Mouse (Mus musculus) kidney, embryonic 16.5 days (tissue): ENCODE results near the gene Begain. TPM values are rescaled to one million over a fixed set of nuclear protein-coding genes. Genes with fewer than 3 reads are reported as not detected.

Experiments
- ATAC-seq: fragments of 200-750 bp; cut with Nextera tagmentation; 2 replicates; pipeline ENCODE4 v1.8.0; 2017; ENCODE audit warnings: moderate TSS enrichment; ENCODE audit not compliant: low FRiP score, low TSS enrichment
- H3K27ac ChIP-seq: fragments of 300-500 bp; sonication (generic); 2 replicates; pipeline ENCODE4 v1.5.1; 2014; ENCODE audit warnings: low read length
- H3K27me3 ChIP-seq: fragments of 300-500 bp; sonication (generic); 2 replicates; pipeline ENCODE4 v1.6.1; 2014; ENCODE audit warnings: low read length, control low read depth, mixed read lengths; ENCODE audit not compliant: insufficient read depth
- H3K36me3 ChIP-seq: fragments of 300-500 bp; sonication (generic); 2 replicates; pipeline ENCODE4 v1.6.1; 2014; ENCODE audit warnings: low read length, control low read depth, mixed read lengths; ENCODE audit not compliant: insufficient read depth
- H3K4me1 ChIP-seq: fragments of 300-500 bp; sonication (generic); 2 replicates; pipeline ENCODE4 v1.6.1; 2014; ENCODE audit warnings: low read length, control low read depth, mixed read lengths; ENCODE audit not compliant: insufficient read depth
- H3K4me2 ChIP-seq: fragments of 300-500 bp; sonication (generic); replicated peaks from 2 replicates; pipeline ENCODE4 v1.6.1; 2014; ENCODE audit warnings: low read depth, low read length
- H3K4me3 ChIP-seq: fragments of 300-500 bp; sonication (generic); 2 replicates; pipeline ENCODE4 v1.5.1; 2014; ENCODE audit warnings: mild to moderate bottlenecking, low read length
- H3K9ac ChIP-seq: fragments of 300-500 bp; sonication (generic); replicated peaks from 2 replicates; pipeline ENCODE4 v1.6.1; 2014; ENCODE audit warnings: low read length
- H3K9me3 ChIP-seq: fragments of 300-500 bp; sonication (generic); 2 replicates; pipeline ENCODE4 v1.6.1; 2016; ENCODE audit warnings: low read length, control low read depth
- WGBS: fragments of 180-500 bp; shearing (Covaris S2); extraction: QIAGEN DNeasy Blood & Tissue Kit; methylation state at CpG from one replicate; pipeline ENCODE4 v1.1.7; 2014; 5-methylcytosine and 5-hydroxymethylcytosine counted together
- polyA plus RNA-seq: library from polyadenylated mRNA; unstranded; fragments of >200 nt; fragmentation: Nextera tagmentation; extraction: Ambion mirVana; gene quantifications from 2 replicates; pipeline ENCODE4 v1.2.1, GENCODE M21; 2015

The Begain gene
- polyA plus RNA-seq, 1 experiment from 2014 or later = 3.7 TPM

DNA sequence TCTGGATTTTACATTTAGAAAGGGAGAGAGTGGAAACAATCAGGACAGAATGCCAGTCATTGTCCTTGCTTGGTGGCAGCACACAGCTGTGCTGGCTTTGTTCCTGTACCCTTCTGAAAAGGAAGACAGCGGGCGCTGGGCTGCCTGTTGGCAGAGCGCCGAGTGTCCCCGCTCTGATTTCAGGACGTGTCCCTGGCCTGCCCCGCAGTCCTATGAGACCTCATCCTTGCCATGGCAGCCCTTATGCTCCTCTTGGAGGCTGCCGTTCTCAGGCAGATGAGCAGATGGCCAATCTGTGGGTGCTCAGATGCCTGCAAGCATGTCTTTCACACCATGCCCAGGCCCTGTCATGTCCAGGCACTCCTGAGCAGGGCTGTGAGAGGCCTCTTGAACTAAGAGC is 17.7 kb upstream of the Begain start:
- H3K27me3 ChIP-seq = no peaks in the 10 kb centered on the region
- H3K9ac ChIP-seq = no peak overlapping the region

DNA sequence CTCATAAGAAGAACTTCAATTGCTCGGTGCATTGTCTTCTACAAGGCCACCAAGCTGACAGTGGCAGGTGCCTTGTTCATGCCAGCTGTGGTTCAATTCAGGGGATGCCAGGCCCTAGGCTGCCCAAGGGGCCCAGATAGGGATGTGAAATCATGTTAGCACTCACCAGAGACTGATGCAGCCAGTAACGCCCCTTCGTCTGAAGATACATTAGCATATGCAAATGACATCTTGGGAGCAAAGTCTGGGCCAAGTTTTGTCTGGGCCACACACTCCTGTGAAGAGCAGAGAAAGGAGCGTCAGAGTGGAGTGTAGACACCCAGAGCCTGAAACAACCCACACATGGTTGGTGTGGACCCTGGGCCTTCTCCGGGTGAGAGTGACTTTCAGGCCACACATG is 17.0 kb upstream of the Begain start:
- H3K4me1 ChIP-seq = no peaks in the 10 kb centered on the region
- no peak overlapping the region for H3K9ac ChIP-seq
- H3K27ac ChIP-seq = no peak overlapping the region
- H3K4me3 ChIP-seq = no peak overlapping the region
- no peaks in the 10 kb centered on the region for H3K9me3 ChIP-seq
- ATAC-seq = no peak
- H3K27me3 ChIP-seq = no peaks in the 10 kb centered on the region
- H3K36me3 ChIP-seq = no peaks in the 10 kb centered on the region
- no peak overlapping the region for H3K4me2 ChIP-seq
- 83% methylated on average over 5 of the region's 5 CpGs for WGBS

More for the DNA sequence above, 17.7 kb upstream of the Begain start:
- Histone ChIP-seq H3K9me3 (no peaks in the 10 kb centered on the region), H3K36me3 (no peaks in the 10 kb centered on the region), H3K4me2 (no peak overlapping the region), H3K27ac (no peak overlapping the region), H3K4me1 (no peaks in the 10 kb centered on the region), H3K4me3 (no peak overlapping the region)
- no peak for ATAC-seq
- WGBS = 79% methylated on average over 8 of the region's 8 CpGs

DNA sequence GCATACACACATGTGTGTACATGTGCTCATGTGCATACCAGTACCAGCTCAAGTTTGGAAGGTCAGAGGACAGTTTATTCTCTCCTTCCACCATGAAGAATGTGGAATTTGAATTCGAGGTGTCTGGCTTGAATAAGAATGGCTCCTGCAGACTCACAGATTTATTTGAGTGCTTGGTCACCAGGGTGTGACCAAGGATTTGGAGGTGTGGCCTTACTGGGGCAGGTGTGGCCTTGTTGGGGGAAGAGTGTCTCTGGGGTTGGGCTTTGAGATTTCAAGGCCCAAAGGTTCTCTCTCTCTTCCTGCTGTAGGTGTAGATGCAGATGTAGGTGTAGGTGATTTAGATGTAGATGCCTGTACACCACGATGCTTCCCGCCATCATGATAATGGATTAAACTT is 15.5 kb upstream of the Begain start:
- no peaks in the 10 kb centered on the region for H3K36me3 ChIP-seq
- no peak for ATAC-seq
- no peak overlapping the region for H3K9ac ChIP-seq
- no peaks in the 10 kb centered on the region for H3K4me1 ChIP-seq
- WGBS = 85% methylated on average over 3 of the region's 3 CpGs
- no peak overlapping the region for H3K4me3 ChIP-seq
- H3K9me3 ChIP-seq = no peaks in the 10 kb centered on the region
- H3K27ac ChIP-seq = no peak overlapping the region
- H3K27me3 ChIP-seq = no peaks in the 10 kb centered on the region
- H3K4me2 ChIP-seq = no peak overlapping the region

DNA sequence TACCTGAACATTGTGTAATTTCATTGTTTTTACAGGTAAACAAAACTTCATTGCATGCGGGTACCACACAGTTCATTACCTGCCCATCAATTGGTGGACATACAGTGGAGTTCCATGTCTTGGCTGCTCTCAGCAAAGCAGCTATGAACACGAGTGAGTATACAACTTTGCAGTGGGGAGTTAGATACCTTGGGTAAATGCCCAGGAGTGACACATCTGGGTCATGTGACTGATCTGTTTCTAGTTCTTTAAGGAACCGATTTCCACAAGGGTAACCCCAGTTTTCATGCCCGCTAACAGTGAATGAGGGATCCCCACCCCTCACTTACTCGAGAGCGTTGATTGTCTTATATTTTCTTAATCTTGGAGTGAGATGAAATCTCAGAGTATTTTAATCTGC is 9.0 kb upstream of the Begain start:
- ATAC-seq = no peak
- H3K9me3 ChIP-seq = no peaks in the 10 kb centered on the region; the same call in 1 of the 2 replicates
- H3K27ac ChIP-seq = no peak overlapping the region
- no peak overlapping the region for H3K4me2 ChIP-seq
- H3K27me3 ChIP-seq = no peaks in the 10 kb centered on the region
- 82% methylated on average over 6 of the region's 6 CpGs for WGBS
- H3K9ac ChIP-seq = no peak overlapping the region
- H3K4me3 ChIP-seq = no peak overlapping the region
- no peaks in the 10 kb centered on the region for H3K4me1 ChIP-seq
- no peaks in the 10 kb centered on the region for H3K36me3 ChIP-seq

DNA sequence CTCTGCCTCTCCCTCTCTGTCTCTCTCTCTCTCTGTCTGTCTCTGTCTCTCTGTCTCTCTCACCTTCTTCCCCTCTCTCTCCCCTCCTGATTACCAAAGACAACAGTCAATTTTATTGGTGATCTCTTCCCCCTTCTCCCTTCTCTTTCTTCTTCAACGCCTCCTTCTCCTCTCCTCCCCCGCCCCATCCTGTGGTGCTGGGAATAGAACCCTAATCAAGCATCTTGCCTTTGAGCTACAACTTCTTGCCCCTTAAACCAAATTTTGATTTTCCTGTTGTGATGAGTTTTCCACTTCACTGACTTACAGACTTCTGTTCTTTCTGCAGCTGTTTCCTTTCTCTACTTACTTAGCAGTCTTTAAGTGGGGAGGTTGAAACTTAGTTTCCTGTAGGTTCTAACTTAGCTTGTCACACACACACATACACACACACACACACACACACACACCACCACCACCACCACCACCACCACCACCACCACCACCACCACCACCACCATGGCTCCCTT is 6.8 kb upstream of the Begain start:
- Histone ChIP-seq H3K4me2 (no peak overlapping the region), H3K27me3 (no peaks in the 10 kb centered on the region), H3K27ac (no peak overlapping the region), H3K4me1 (no peaks in the 10 kb centered on the region), H3K9me3 (no peaks in the 10 kb centered on the region; the same call in 1 of the 2 replicates), H3K36me3 (no peaks in the 10 kb centered on the region), H3K4me3 (no peak overlapping the region), H3K9ac (no peak overlapping the region)
- no peak for ATAC-seq
- 54% methylated on average over 2 of the region's 2 CpGs for WGBS

DNA sequence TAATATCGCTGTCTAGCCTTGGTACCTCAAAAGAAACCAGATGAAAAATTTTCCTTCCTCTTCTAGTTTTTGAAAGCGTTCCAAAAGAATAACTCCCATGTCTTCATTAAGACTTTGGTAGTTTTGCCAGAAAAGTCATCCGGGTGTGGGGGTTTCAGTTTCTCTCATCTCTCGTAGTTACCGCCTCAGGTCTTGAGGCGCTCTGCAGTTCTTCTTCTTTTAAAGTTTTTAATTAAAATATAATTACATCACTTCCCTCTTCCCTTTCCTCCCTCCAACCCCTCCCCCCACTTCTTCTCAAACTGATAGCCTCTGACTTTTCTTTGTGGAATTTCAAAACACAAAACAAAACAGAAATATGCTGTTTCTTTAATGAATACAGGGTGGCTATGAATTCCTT is 6.1 kb upstream of the Begain start:
- no peaks in the 10 kb centered on the region; the same call in 1 of the 2 replicates for H3K9me3 ChIP-seq
- 74% methylated on average over 6 of the region's 6 CpGs for whole genome bisulfite sequencing
- no peak overlapping the region for H3K4me3 ChIP-seq
- no peak overlapping the region for H3K4me2 ChIP-seq
- no peaks in the 10 kb centered on the region for H3K4me1 ChIP-seq
- no peak for ATAC-seq
- H3K36me3 ChIP-seq = no peaks in the 10 kb centered on the region
- peaks cover under 1% of the 10 kb centered on the region for H3K27me3 ChIP-seq
- H3K27ac ChIP-seq = no peak overlapping the region
- H3K9ac ChIP-seq = no peak overlapping the region

DNA sequence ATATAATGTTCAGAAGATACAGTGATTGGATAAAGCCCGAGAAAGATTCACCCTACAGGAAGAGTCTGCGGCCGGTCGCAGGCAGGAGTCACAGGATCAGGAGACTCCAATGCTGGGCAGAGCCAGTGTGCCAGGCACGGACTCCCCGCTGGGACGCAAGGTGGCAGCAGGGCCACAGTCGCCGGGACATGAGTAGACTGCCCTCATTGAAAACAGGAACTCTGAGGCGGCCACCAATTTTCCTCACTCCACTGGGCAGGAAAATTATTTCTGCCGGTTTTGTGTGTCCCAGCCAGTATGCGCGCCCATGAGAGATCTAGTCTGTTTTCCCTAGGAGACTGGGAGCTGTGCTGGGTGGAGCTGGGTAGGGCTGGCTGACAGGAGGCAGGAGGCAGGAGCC is 3.2 kb upstream of the Begain start:
- Histone ChIP-seq H3K4me2 (no peak overlapping the region), H3K36me3 (no peaks in the 10 kb centered on the region), H3K9me3 (no peaks in the 10 kb centered on the region; the same call in 1 of the 2 replicates), H3K4me1 (peaks cover 13% of the 10 kb centered on the region), H3K9ac (no peak overlapping the region), H3K27me3 (peaks cover 7% of the 10 kb centered on the region), H3K4me3 (no peak overlapping the region), H3K27ac (no peak overlapping the region)
- no peak for ATAC-seq
- WGBS = 82% methylated on average over 13 of the region's 13 CpGs

DNA sequence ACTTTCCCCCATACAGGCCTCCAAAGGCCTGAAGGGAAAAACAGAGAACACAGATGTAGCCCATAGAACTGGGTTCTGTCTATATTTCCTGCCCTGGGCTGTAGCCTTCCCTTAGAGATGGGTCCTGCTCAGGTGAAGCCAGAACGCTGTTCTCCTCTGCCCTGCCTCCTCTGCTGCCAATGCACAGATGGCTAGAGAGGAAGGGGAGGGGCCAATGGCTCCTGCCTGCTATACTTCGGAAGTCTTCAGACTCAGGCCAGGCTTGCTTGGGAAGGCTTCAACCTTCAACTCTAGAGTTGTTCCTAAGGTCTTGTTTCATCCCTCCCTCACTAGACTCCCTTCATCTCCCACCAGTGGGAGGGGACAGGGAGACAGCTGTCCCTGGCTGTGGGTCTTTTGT is 1.7 kb upstream of the Begain start:
- no peak for ATAC-seq
- no peaks in the 10 kb centered on the region for H3K36me3 ChIP-seq
- no peaks in the 10 kb centered on the region; the same call in 1 of the 2 replicates for H3K9me3 ChIP-seq
- H3K4me3 ChIP-seq = no peak overlapping the region
- no peak overlapping the region for H3K9ac ChIP-seq
- WGBS = 45% methylated on average over 2 of the region's 2 CpGs
- no peak overlapping the region for H3K4me2 ChIP-seq
- H3K4me1 ChIP-seq = peaks cover 13% of the 10 kb centered on the region
- H3K27me3 ChIP-seq = peaks cover 7% of the 10 kb centered on the region
- no peak overlapping the region for H3K27ac ChIP-seq

DNA sequence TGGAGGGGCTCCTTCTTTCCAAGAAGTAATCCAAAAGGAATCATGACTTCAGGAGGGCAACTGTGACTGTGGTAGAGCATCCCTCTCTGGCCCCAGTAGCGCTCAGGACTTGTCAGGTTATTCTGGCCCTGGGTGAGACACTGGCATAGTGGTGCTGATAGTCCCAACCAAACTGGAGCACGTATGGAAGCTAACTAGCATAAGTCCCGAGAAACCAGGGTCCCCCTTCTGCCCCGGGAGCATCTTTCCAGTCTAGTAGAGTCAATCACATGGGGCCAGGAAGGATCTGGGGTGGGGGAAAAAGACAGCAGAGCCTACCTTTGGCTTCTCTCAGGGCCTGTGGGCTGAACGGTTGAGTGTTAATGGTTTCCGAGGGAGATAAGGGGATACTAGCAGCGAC is 721 bp upstream of the Begain start:
- Histone ChIP-seq H3K4me1 (peaks cover 13% of the 10 kb centered on the region), H3K36me3 (no peaks in the 10 kb centered on the region), H3K4me2 (peak overlapping the region; percentile 98), H3K9ac (no peak overlapping the region), H3K9me3 (no peaks in the 10 kb centered on the region; the same call in 1 of the 2 replicates), H3K27me3 (peaks cover 7% of the 10 kb centered on the region), H3K27ac (no peak overlapping the region), H3K4me3 (no peak overlapping the region)
- ATAC-seq = no peak
- WGBS = 61% methylated on average over 7 of the region's 7 CpGs

DNA sequence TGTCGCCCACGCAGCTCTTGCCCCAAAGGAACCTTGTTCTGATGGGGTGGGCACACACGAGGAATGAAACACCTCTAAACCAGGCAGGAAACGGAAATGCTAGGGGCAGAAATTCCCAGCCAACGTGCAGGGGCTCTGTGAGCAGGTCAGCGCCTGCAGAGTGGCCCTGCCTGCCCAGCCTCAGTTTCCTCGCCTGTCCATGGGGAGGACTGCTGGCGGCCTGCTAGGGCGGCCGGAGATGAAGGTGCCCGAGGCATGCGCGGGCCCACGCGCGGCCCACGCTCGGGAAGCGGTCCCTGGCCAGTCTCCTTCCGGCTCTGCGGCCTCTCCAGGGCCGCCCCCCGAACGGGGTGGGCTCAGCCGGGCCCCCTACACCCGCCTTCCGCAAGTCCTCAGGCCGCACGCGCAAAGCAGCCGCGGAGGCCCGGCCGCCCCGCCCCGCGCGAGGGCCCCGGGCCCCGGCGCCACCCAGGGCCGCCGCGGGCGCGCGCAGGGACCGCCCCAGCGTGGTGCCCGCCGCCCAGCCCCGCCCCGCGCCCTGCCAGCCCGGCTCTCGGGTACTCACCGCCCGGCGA is 369 bp downstream of the Begain start:
- Histone ChIP-seq H3K9me3 (no peaks in the 10 kb centered on the region), H3K9ac (peak overlapping the region; percentile 86), H3K4me1 (peaks cover 13% of the 10 kb centered on the region), H3K4me3 (peak overlapping the region; percentile 66), H3K4me2 (peak overlapping the region; percentile 98), H3K36me3 (no peaks in the 10 kb centered on the region), H3K27ac (peak overlapping the region; percentile 29; the same call in 1 of the 2 replicates), H3K27me3 (peaks cover 7% of the 10 kb centered on the region)
- 3% methylated on average over 46 of the region's 59 CpGs for WGBS
- ATAC-seq = peak; percentile 91
